Mouse (Mus musculus) retina, adult 2 months (tissue): ENCODE results near the gene Anp32e.
"Not testable (repeated sequence)": the region's sequence is repeated elsewhere in the genome, so short reads cannot be mapped to it uniquely, and the experiment has no call there.

Experiments
- DNase-seq: peaks from one replicate; pipeline ENCODE4 v3.0.0-alpha.2; 2012; ENCODE audit warnings: low read depth, low spot score

The Anp32e gene

DNA sequence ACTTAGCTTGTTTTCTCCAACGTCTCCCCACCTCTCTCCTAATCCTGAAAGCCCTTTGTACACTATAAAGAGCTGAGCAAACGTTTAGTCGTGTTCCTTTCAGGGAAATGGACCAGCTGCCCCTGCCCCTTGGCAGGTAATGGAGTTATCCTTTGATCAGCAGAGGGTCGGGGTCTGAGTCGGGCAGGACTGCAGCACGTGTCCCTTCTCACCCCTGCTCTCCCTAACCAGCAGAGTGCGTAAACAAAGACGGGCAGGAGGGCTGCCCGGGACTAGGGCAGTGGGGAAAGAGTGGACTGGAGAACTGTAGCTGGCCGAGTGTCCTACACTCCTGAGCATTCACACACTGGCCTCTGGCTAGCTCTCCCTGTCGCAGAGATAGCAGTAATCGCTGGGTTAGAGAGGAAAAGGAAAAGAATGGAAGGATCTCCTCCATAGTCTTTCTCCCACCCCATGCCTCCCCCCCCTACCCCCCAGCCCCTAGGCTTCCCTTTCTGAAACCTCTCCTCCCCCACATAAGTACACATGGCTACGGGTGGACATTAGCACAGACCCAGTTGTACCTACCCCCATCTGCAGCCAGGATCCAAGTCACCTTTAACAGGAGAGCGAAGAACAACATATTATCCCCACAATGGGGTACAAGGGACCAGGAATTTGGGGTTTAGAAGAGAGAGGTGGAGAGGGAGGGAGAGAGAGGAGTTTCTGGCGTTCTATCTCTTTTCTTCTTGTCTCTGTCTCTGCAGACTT is 25.1 kb upstream of the Anp32e start:
- DNase-seq, result no peak

- DNase-seq, result no peak
Observed at GRCm38 (mm10) chr3:95904568-95904967, 24.5 kb upstream of the Anp32e start, which contains the start of gene Car14. Gene Car14 (minus strand): TSS chr3:95904691.

- DNase-seq, result no peak
Observed at GRCm38 (mm10) chr3:95905146-95905939, 23.7 kb upstream of the Anp32e start.

GRCm38 (mm10) chr3:95905940-95906492 is 23.0 kb upstream of the Anp32e start:
- no peak for DNase-seq

- DNase-seq, result no peak
Observed at GRCm38 (mm10) chr3:95906860-95907259, 22.2 kb upstream of the Anp32e start.

- no peak for DNase-seq
Observed at GRCm38 (mm10) chr3:95907613-95908012, 21.4 kb upstream of the Anp32e start.

DNA sequence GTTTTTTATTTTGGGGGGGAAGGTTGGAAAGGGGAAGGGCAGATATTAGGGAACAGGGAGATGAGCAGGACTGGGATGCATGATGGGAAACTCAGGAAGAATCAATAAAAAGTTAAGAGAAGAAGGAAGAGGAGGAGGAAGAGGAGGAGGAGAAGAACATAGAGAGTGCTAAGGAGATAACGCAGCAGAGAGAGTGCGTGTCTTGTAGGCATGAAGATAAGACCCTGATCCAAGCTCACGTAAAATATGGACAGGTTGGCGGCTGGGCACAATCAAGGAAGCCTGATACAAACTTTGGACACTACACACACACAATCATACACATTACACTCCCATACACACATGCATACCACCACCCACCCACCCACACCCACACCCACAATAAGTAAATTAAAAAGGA is 14.3 kb upstream of the Anp32e start:
- no peak for DNase-seq

- no peak for DNase-seq
Observed at GRCm38 (mm10) chr3:95916760-95917159, 12.3 kb upstream of the Anp32e start.

GRCm38 (mm10) chr3:95920532-95920931 is 8.5 kb upstream of the Anp32e start:
- DNase-seq, result not testable (repeated sequence)

DNA sequence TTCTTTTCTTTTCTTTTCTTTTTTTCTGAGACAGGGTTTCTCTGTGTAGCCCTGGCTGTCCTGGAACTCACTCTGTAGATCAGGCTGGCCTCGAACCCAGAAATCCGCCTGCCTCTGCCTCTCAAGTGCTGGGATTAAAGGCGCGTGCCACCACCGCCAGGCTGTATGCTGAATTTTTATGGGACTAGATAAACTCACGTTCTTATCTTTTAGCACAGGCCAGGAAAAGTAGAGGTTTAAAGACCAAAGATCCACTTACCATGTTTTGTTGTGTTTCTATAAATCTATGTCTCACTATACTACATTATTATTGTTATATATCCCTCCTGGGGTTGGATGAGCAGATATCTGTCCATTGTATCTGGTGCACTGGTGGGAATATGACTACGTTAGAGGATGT is 5.6 kb upstream of the Anp32e start:
- not testable (repeated sequence) for DNase-seq

DNA sequence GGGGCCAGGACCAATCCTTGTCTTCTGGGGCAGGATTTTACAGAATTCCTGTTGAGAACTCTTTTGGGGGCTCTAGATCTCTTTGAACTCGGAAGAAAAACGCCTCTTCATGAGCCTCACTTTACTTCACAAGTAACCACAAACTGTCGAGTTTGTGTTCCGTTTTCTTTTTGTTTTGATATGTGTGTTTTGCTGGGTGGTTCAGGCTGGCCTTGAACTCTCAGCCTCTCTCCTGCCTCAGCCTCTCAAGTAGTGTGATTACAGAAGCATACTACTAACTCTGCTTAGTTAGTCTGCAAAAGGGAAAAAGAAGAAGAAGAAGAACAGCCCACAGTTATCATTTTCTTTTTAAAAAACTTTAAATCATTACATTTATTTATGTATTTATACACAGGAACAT is 4.9 kb upstream of the Anp32e start:
- DNase-seq, result no peak

GRCm38 (mm10) chr3:95925087-95925486 is 4.0 kb upstream of the Anp32e start:
- no peak for DNase-seq

GRCm38 (mm10) chr3:95928261-95928657 is 787 bp upstream of the Anp32e start:
- no peak for DNase-seq

DNA sequence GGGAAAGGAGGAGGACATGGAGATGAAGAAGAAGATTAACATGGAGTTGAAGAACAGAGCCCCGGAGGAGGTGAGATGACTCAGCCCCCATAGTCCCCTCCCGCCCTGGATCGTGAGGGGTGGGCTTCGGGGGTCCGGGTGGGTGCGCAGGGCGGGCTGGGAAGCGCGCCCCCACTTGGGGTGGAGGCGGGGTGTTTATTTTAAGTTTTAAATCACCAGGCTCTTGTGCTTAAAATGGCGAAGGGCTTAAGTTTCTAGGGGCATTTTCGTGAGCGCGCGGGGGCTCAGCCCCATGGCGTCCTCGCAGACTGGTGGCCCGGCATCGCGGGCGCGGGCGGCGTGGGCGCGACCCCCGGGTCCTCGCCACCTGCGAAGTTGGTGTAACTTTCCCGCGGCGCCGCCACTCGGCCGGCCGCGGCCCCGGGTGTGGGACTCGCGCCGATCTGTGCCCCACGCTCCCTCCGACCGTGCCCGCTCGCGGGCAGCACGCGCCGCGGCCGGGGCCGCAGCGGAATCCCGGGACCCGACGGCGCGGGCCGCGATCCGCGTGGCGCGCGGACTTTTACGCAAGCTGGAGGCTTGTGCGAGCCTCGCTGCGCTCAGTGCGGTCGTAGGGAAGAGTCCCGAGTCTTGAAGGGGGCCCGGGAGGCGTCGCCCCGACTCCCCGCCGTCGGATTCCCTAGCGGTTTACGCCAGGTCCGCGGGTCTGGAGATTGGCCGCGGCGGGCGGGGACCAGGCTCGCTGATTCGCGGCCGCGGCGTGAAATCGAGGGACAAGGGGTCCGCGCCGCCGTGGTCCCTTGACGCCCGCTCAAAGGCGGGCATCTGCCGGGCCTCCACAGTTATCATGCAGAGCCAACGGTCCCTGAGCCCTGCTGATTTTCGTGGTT is 780 bp downstream of the Anp32e start:
- DNase-seq, result no peak

DNA sequence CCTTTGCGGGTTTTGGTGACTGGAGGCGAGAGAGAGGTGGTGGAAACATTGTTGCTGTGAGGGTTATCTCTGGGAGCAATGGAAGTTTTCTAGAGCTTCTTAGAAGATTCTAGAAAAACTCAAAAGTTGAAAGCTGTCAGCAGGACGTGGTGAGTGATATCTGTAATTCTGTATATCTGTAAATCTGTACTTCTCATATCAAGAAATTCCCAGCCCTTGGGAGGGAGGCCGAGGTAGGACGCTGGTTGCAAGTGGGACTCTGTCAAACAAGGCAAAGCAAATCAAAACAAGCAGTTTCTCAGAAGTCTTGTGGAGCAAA is 1.4 kb downstream of the Anp32e start:
- DNase-seq, result no peak

DNA sequence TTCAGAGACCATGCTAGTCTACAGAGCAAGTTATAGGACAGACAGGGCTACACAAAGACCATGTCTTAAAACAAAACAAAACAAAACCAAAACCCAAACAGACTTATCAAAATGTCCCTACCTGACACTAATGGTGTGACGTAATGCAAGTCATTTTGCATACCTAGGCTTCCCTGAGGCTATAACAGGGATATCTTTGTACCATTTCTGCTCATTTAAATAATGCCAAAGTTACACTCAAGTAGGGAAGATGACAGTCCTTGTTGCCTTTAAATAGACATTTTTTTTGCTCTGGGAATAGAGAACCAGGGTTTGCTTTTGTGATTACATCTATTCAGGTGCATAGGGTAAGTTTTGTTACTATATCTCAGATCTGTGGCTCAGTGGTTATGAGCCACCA is 2.4 kb downstream of the Anp32e start:
- no peak for DNase-seq

DNA sequence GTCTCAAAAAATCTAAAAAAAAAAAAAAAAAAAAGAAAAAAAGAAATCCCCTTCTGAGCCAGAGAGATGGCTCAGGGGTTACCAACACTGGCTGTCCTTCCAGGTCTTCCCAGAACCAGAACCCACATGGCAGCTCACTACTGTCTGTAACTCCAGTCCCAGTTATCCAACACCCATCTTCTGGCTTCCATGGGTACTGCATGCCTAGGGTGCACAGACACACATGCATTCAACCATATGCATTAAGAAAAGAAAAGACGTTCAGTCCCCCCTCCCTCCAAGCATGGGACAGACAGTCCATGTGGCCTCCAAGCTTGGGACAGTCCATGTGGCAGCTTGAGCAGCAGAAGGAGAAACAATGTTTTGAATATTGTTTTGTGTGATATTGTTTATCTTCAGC is 3.1 kb downstream of the Anp32e start:
- no peak for DNase-seq

DNA sequence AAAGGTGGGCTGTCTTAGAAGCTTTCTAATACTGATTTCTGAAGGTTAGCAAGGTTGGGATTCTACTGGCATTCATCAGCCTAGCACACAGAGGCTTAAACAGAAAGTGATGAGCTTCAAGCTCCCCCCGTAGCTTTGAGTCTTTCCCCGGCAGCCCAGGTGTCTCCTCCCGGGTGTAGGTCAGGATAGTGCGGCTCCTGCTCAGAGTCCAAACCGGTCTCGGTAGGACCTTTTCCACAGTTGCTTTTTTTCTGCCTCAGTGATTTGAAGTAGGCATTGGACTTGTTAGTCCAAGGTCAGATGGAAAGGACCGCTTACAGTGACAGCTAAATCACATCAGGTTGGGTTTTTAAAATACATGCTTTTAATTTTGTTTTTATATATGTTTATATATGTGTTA is 3.5 kb downstream of the Anp32e start:
- no peak for DNase-seq

- peak; percentile 77 for DNase-seq
Observed at GRCm38 (mm10) chr3:95933111-95933750, 4.2 kb downstream of the Anp32e start.

GRCm38 (mm10) chr3:95934448-95934847 is 5.4 kb downstream of the Anp32e start:
- DNase-seq, result no peak

DNA sequence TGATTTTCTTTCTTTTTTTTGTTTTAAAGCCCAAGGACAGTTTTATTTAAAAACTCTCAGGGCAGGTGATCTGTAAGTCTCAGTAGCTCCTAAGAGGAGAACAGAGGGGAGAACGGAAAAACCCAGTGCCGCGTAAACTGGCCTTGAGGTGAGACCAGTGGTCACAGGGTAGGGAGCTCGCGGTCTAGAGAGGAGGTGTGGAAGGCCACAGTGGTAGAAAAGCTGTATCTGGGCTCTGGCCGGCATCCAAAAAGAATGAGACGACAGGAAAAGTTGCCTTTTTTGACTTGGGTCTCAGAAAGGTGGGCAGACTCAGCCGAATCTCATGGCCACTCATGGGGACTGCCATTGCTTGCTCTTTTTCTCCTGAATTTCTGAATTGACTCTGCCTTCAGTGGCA is 9.2 kb downstream of the Anp32e start:
- no peak for DNase-seq
